Mouse (Mus musculus) natural killer cell, adult 2 months (primary cell): ENCODE measurements around the gene Ppp2r2c.

ENCODE experiments used
- DNase-seq, 2 experiments: peaks; one replicate each; pipeline ENCODE4 v3.0.0; 2022; ENCODE audit warnings: low spot score in 2 of 2

Gene Ppp2r2c

GRCm38 (mm10) chr5:36897999-36898398 is 29.7 kb downstream of the Ppp2r2c start:
- DNase-seq = no peak

GRCm38 (mm10) chr5:36898415-36899109 is 30.2 kb downstream of the Ppp2r2c start:
- no peak for DNase-seq

- DNase-seq = no peak
Observed at GRCm38 (mm10) chr5:36899392-36899791, 31.1 kb downstream of the Ppp2r2c start.

- no peak for DNase-seq
Observed at GRCm38 (mm10) chr5:36900189-36900619, 31.9 kb downstream of the Ppp2r2c start.

GRCm38 (mm10) chr5:36902807-36903206 is 34.5 kb downstream of the Ppp2r2c start:
- no peak for DNase-seq

GRCm38 (mm10) chr5:36904131-36904530 is 35.8 kb downstream of the Ppp2r2c start:
- DNase-seq = no peak

- no peak for DNase-seq
Observed at GRCm38 (mm10) chr5:36904703-36905102, 36.4 kb downstream of the Ppp2r2c start.

GRCm38 (mm10) chr5:36905216-36905615 is 36.9 kb downstream of the Ppp2r2c start:
- no peak for DNase-seq

- DNase-seq = no peak
Observed at GRCm38 (mm10) chr5:36907695-36908094, 39.4 kb downstream of the Ppp2r2c start.

GRCm38 (mm10) chr5:36909545-36909944 is 41.2 kb downstream of the Ppp2r2c start:
- DNase-seq = no peak

- DNase-seq = no peak
Observed at GRCm38 (mm10) chr5:36910980-36911379, 42.7 kb downstream of the Ppp2r2c start.

- no peak for DNase-seq
Observed at GRCm38 (mm10) chr5:36911759-36912352, 43.5 kb downstream of the Ppp2r2c start.

GRCm38 (mm10) chr5:36912602-36913310 is 44.4 kb downstream of the Ppp2r2c start:
- no peak for DNase-seq

GRCm38 (mm10) chr5:36915256-36915655 is 46.9 kb downstream of the Ppp2r2c start:
- no peak for DNase-seq

GRCm38 (mm10) chr5:36916581-36916980 is 48.3 kb downstream of the Ppp2r2c start:
- DNase-seq = no peak

GRCm38 (mm10) chr5:36917245-36917644 is 48.9 kb downstream of the Ppp2r2c start:
- no peak for DNase-seq

GRCm38 (mm10) chr5:36918016-36918415 is 49.7 kb downstream of the Ppp2r2c start:
- DNase-seq = no peak

GRCm38 (mm10) chr5:36920072-36920471 is 51.8 kb downstream of the Ppp2r2c start:
- no peak for DNase-seq

GRCm38 (mm10) chr5:36921871-36922270 is 53.6 kb downstream of the Ppp2r2c start:
- DNase-seq = no peak

GRCm38 (mm10) chr5:36922811-36923210 is 54.5 kb downstream of the Ppp2r2c start:
- DNase-seq = peak; percentile 36 to 58

- DNase-seq = no peak
Observed at GRCm38 (mm10) chr5:36923826-36924700, 55.8 kb downstream of the Ppp2r2c start.

GRCm38 (mm10) chr5:36928701-36929100 is 60.4 kb downstream of the Ppp2r2c start:
- DNase-seq = peak in 1 of 2 experiments; percentile 24
